ENCODE assay signal across 8 mouse cellular contexts in genomic region chr3:107332960-107333380, GRCm38 (mm10). TPM values are rescaled to one million over a fixed set of nuclear protein-coding genes. Genes with fewer than 3 reads are reported as not detected.
DNase-seq lines count a peak whose midpoint lies in the region; ATAC-seq and TF ChIP-seq lines count a peak whose summit lies in the region.

No protein-coding gene starts in this region.

- H3K4me2 ChIP-seq in lung, postnatal 0 days (replicated peaks; ENCODE audit: low read depth, low read length), result peak overlapping the region; percentile 94

- under 1% methylated on average over 37 of the region's 37 CpGs for WGBS in hindbrain, embryonic 10.5 days
- WGBS in lung, postnatal 0 days, result under 1% methylated on average over 36 of the region's 37 CpGs

- H3K4me1 ChIP-seq in hindbrain, embryonic 10.5 days (replicated peaks), result peaks cover 46% of the 10 kb centered on the region
- peaks cover 12% of the 10 kb centered on the region; the same call in 1 of the 2 replicates for H3K4me1 ChIP-seq in lung, postnatal 0 days (ENCODE audit: insufficient read depth, low read depth, low read length)

- peak overlapping the region; percentile 97 for H3K4me3 ChIP-seq in hindbrain, embryonic 10.5 days
- peak overlapping the region; percentile 97 for H3K4me3 ChIP-seq in lung, postnatal 0 days (ENCODE audit: low read depth, low read length)

- TF ChIP-seq EP300 in lung, postnatal 0 days (IDR thresholded peaks at IDR 0.05), result no peak

- no peaks in the 10 kb centered on the region for H3K9me3 ChIP-seq in hindbrain, embryonic 10.5 days
- no peaks in the 10 kb centered on the region for H3K9me3 ChIP-seq in lung, postnatal 0 days (ENCODE audit: low read length)

- H3K36me3 ChIP-seq in hindbrain, embryonic 10.5 days, result peaks cover 29% of the 10 kb centered on the region
- no peaks in the 10 kb centered on the region for H3K36me3 ChIP-seq in lung, postnatal 0 days (ENCODE audit: insufficient read depth, low read length)

- H3K27ac ChIP-seq in hindbrain, embryonic 10.5 days, result peak overlapping the region; percentile 98
- H3K27ac ChIP-seq in lung, postnatal 0 days (ENCODE audit: low read length), result peak overlapping the region; percentile 97

- H3K9ac ChIP-seq in lung, postnatal 0 days (replicated peaks; ENCODE audit: low read depth), result peak overlapping the region; percentile 90

- H3K27me3 ChIP-seq in hindbrain, embryonic 10.5 days (ENCODE audit: insufficient read depth, poor library complexity, severe bottlenecking), result no peaks in the 10 kb centered on the region
- H3K27me3 ChIP-seq in lung, postnatal 0 days (replicated peaks; ENCODE audit: insufficient read depth, low read length), result no peaks in the 10 kb centered on the region

- TF ChIP-seq CTCF in lung, postnatal 0 days (IDR thresholded peaks at IDR 0.05), result no peak

- peak; percentile 94 for ATAC-seq in lung, postnatal 0 days

- DNase-seq in MN1 (ENCODE audit: low spot score), result peak; percentile 99
- DNase-seq in cerebellum, postnatal 10 days, result peak; percentile 96 to 97
- peak; percentile 99 for DNase-seq in frontal cortex, adult 2 months (ENCODE audit: extremely low spot score in 1 of 2, low spot score in 1 of 2)
- peak; percentile 96 for DNase-seq in hindbrain, embryonic 10.5 days (ENCODE audit: low spot score)
- peak; percentile 99 for DNase-seq in layer of hippocampus, adult 9-11 months
- DNase-seq in lung, postnatal 0 days (ENCODE audit: low spot score), result peak; percentile 100
- peak; percentile 83 for DNase-seq in ovary, postnatal 14 days (ENCODE audit: low spot score)
- DNase-seq in thymus, postnatal 25 days, result peak; percentile 92

RNA-seq across cellular contexts. Expression of gene Rbm15, which starts 0.5 kb away (rescaled TPM):
- 5.3 and 5.9 TPM in 2 replicates for polyA plus RNA-seq in frontal cortex, adult 2 months (2012; rRNA removed)
- 12.9 and 16.5 TPM in 2 replicates for polyA plus RNA-seq in hindbrain, embryonic 10.5 days (2016; fragmentation: Nextera tagmentation; extraction: Ambion mirVana)
- 7.2 and 7.5 TPM in 2 replicates for polyA plus RNA-seq in lung, postnatal 0 days (2015; fragmentation: Nextera tagmentation; extraction: Ambion mirVana)

RNA-seq across cellular contexts. Expression of gene Slc16a4, which starts 41.9 kb away (rescaled TPM):
- 3.3 and 3.4 TPM in 2 replicates for polyA plus RNA-seq in frontal cortex, adult 2 months (2012; rRNA removed)
- 1.9 and 2.3 TPM in 2 replicates for polyA plus RNA-seq in hindbrain, embryonic 10.5 days (2016; fragmentation: Nextera tagmentation; extraction: Ambion mirVana)
- polyA plus RNA-seq in lung, postnatal 0 days (2015; fragmentation: Nextera tagmentation; extraction: Ambion mirVana), result 0.49 and 0.73 TPM in 2 replicates

RNA-seq across cellular contexts. Expression of gene Lamtor5, which starts 54.3 kb away (rescaled TPM):
- polyA plus RNA-seq in frontal cortex, adult 2 months (2012; rRNA removed), result 117 and 121 TPM in 2 replicates
- polyA plus RNA-seq in hindbrain, embryonic 10.5 days (2016; fragmentation: Nextera tagmentation; extraction: Ambion mirVana), result 202 and 225 TPM in 2 replicates
- 201 and 215 TPM in 2 replicates for polyA plus RNA-seq in lung, postnatal 0 days (2015; fragmentation: Nextera tagmentation; extraction: Ambion mirVana)

Comparison
In these comparisons a context has a peak if more than half of its experiments do, and no peak if none do; other contexts are left out.
1. Peak in every context shown above with its lines: DNase-seq, ATAC-seq, H3K4me3 ChIP-seq and H3K27ac ChIP-seq.